Mouse (Mus musculus): ENCODE data around the gene Atraid. TPM values are rescaled to one million over a fixed set of nuclear protein-coding genes. Genes with fewer than 3 reads are reported as not detected.
A peak's percentile ranks its signal among the peaks of the same experiment; 100 is the strongest.

The Atraid gene
- 31.7 and 37.2 TPM in 2 replicates for total RNA-seq (2012; rRNA removed)
- 10 to 100 TPM in 1 of 2 experiments, not detected in 1; 58.0 TPM for polyA plus RNA-seq (2012; ENCODE audit: insufficient read depth in 1 of 2, insufficient read length in 2 of 2, low read depth in 1 of 2, low replicate concordance in 2 of 2, missing spikeins in 1 of 2)

DNA sequence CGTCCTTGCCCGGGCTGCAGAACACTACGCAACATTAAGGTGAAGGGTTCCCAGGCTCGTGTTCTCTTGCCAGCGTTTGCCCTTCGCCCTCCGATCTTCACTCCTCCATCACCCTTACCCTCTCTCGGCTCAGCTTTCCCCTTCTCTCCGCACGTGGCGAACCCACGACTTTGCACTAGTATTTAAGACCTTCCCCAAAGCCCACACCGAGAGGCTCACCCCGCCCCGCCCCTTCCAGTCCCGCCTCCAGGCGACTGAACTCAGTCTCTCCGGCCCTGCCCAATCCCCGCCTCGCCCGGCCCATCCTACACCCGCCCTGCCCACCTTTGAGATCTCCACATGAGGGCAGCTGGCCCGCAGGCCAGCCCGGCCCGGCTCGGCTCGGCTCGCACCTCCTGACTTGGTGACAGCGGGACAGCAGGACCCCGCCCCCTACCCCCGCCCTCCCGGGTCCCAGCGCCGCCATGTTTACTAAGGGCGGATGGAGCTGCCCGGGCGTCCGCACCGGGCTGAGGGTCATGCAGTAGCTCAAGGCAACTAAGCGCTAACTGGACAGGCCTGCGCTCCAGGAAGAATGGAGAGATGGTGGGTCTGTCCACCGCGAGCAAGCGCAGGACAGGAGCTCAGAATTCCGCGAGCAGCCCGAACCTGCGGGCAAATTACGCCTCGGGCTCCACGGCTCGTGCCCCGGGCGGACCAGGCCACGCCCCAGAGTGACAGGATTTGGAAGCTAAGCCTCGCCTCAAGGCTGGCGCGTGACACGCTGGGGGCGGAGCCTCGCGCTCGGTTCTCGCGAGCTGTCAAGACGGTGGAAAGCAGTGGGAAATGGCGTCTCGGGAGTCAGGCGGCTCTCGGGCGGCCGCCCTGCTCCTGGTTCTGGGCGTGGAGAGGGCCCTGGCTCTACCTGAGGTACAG, at the start of gene Atraid:
TSS of gene Atraid (plus strand) at position 465 of the 915 bp plus-strand sequence.
- Histone ChIP-seq H3K4me1 (ENCODE audit: control insufficient read depth in 1 of 2, insufficient read depth in 2 of 2, low read length in 2 of 2) (peaks cover 5 to 14% of the 10 kb centered on the region in 2 experiments), H3K9me3 (replicated peaks; ENCODE audit: insufficient read depth, low read length) (no peaks in the 10 kb centered on the region), H3K9ac (ENCODE audit: control insufficient read depth, low read depth, low read length, poor library complexity, severe bottlenecking) (peak within 1 kb of the TSS; percentile 96), H3K36me3 (ENCODE audit: control insufficient read depth in 1 of 2, insufficient read depth in 2 of 2, low read length in 2 of 2) (peaks cover 0 to 16% of the 10 kb centered on the region in 2 experiments; a peak in 3 of 4 replicates), H3K4me3 (ENCODE audit: control insufficient read depth in 1 of 2, insufficient read depth in 1 of 2, low read depth in 2 of 2, low read length in 2 of 2) (peak within 1 kb of the TSS; percentile 74 to 95), H3K27me3 (ENCODE audit: control insufficient read depth in 1 of 2, insufficient read depth in 2 of 2, low read length in 2 of 2) (no peaks in the 10 kb centered on the region), H3K79me2 (ENCODE audit: control insufficient read depth, insufficient read depth, low read length, poor library complexity) (peaks cover 6% of the 10 kb centered on the region), H3K27ac (ENCODE audit: control insufficient read depth, low read depth, low read length) (peak within 1 kb of the TSS; percentile 90)
- DNase-seq (ENCODE audit: low read depth, low spot score): peak; percentile 100
- TF ChIP-seq MAX (IDR thresholded peaks at IDR 0.05; ENCODE audit: low read length) (peak; percentile 92), KAT2A (conservative IDR thresholded peaks at IDR 0.05; ENCODE audit: low read depth, low read length) (no peak; the same call in 1 of the 2 replicates), POLR2A (IDR thresholded peaks at IDR 0.05; ENCODE audit: control insufficient read depth in 1 of 2, insufficient read depth in 1 of 2, low read depth in 1 of 2, low read length in 2 of 2, poor library complexity in 1 of 2) (peak; percentile 92 to 96), RAD21 (IDR thresholded peaks at IDR 0.05; ENCODE audit: low read depth, low read length) (no peak), CHD1 (IDR thresholded peaks at IDR 0.05; ENCODE audit: low read depth, low read length) (0 out of 2 replicates have a peak, but pooled peaks have one; percentile 2), NRF1 (IDR thresholded peaks at IDR 0.05; ENCODE audit: insufficient read depth, low read depth, low read length, poor library complexity, severe bottlenecking) (no peak), USF2 (IDR thresholded peaks at IDR 0.05; ENCODE audit: borderline replicate concordance in 1 of 2, insufficient read depth in 1 of 2, low read depth in 1 of 2, low read length in 2 of 2) (no peak), HCFC1 (IDR thresholded peaks at IDR 0.05; ENCODE audit: low read depth, low read length) (peak; percentile 92), RCOR1 (IDR thresholded peaks at IDR 0.05; ENCODE audit: low read depth, low read length) (no peak), ZC3H11A (IDR thresholded peaks at IDR 0.05; ENCODE audit: low read depth, low read length) (no peak), GATA1 (IDR thresholded peaks at IDR 0.05; ENCODE audit: low read depth, low read length) (no peak), BHLHE40 (IDR thresholded peaks at IDR 0.05; ENCODE audit: borderline replicate concordance, low read depth, low read length) (peak; percentile 73; the same call in 1 of the 2 replicates), POLR2AphosphoS2 (IDR thresholded peaks at IDR 0.05; ENCODE audit: low read length) (peak; percentile 86), ZKSCAN1 (IDR thresholded peaks at IDR 0.05; ENCODE audit: low read depth, low read length) (no peak), NELFE (IDR thresholded peaks at IDR 0.05; ENCODE audit: low read depth, low read length) (peak; percentile 98), EP300 (IDR thresholded peaks at IDR 0.05; ENCODE audit: low read depth in 1 of 2, low read length in 2 of 2) (0 out of 4 replicates have a peak, but pooled peaks of 1 of the 2 experiments have one; percentile 17), TAL1 (IDR thresholded peaks at IDR 0.05; ENCODE audit: low read length) (no peak), GABPA (IDR thresholded peaks at IDR 0.05; ENCODE audit: low read depth, low read length) (no peak), UBTF (IDR thresholded peaks at IDR 0.05; ENCODE audit: borderline replicate concordance, insufficient read depth, low read depth, low read length) (peak; percentile 49; the same call in 1 of the 2 replicates), ZMIZ1 (IDR thresholded peaks at IDR 0.05; ENCODE audit: low read depth, low read length) (peak; percentile 92), POLR2AphosphoS5 (IDR thresholded peaks at IDR 0.05; ENCODE audit: borderline replicate concordance, low read depth, low read length) (no peak), MAZ (IDR thresholded peaks at IDR 0.05; ENCODE audit: low read depth, low read length) (peak; percentile 96), TCF12 (IDR thresholded peaks at IDR 0.05; ENCODE audit: low read depth, low read length) (peak; percentile 69), MEF2A (IDR thresholded peaks at IDR 0.05; ENCODE audit: extremely low read depth, insufficient replicate concordance, low read depth, low read length, poor library complexity, severe bottlenecking) (no peak; the same call in 1 of the 2 replicates), JUND (IDR thresholded peaks at IDR 0.05; ENCODE audit: low read depth, low read length) (no peak), ELF1 (IDR thresholded peaks at IDR 0.05; ENCODE audit: low read depth, low read length) (peak; percentile 89), USF1 (IDR thresholded peaks at IDR 0.05; ENCODE audit: low read depth, low read length) (peak; percentile 92), MYB (IDR thresholded peaks at IDR 0.05; ENCODE audit: low read depth, low read length) (no peak), MXI1 (IDR thresholded peaks at IDR 0.05; ENCODE audit: low read depth, low read length) (peak; percentile 97), CHD2 (IDR thresholded peaks at IDR 0.05; ENCODE audit: low read length) (peak; percentile 96), MYC (IDR thresholded peaks at IDR 0.05; ENCODE audit: low read depth, low read length) (peak; percentile 87), ETS1 (IDR thresholded peaks at IDR 0.05; ENCODE audit: low read depth, low read length) (no peak; the same call in 1 of the 2 replicates), TBP (IDR thresholded peaks at IDR 0.05; ENCODE audit: low read depth, low read length) (peak; percentile 83), SIN3A (IDR thresholded peaks at IDR 0.05; ENCODE audit: low read length) (peak; percentile 89)

All from MEL (cell line).